Mouse (Mus musculus) liver, embryonic 15.5 days (tissue): ENCODE data around the gene Lrrc26. TPM values are rescaled to one million over a fixed set of nuclear protein-coding genes. Genes with fewer than 3 reads are reported as not detected.
"Not testable (repeated sequence)": the region's sequence is repeated elsewhere in the genome, so short reads cannot be mapped to it uniquely, and the experiment has no call there.

ENCODE experiments used
- ATAC-seq: fragments of 200-750 bp; cut with Nextera tagmentation; 2 replicates; pipeline ENCODE4 v1.8.0; 2017; ENCODE audit warnings: moderate number of reproducible peaks, mild to moderate bottlenecking, moderate library complexity; ENCODE audit not compliant: insufficient read depth
- H3K27ac ChIP-seq: fragments of 300-500 bp; sonication (generic); replicated peaks from 2 replicates; pipeline ENCODE4 v1.5.1; 2015; ENCODE audit warnings: mild to moderate bottlenecking, inconsistent platforms
- H3K27me3 ChIP-seq: fragments of 300-500 bp; sonication (generic); 2 replicates; pipeline ENCODE4 v1.6.1; 2015; ENCODE audit warnings: mild to moderate bottlenecking, inconsistent platforms
- H3K36me3 ChIP-seq: fragments of 300-500 bp; sonication (generic); replicated peaks from 2 replicates; pipeline ENCODE4 v1.6.1; 2015; ENCODE audit warnings: moderate library complexity, mild to moderate bottlenecking, inconsistent platforms
- H3K4me1 ChIP-seq: fragments of 300-500 bp; sonication (generic); replicated peaks from 2 replicates; pipeline ENCODE4 v1.6.1; 2015; ENCODE audit warnings: inconsistent platforms
- H3K4me2 ChIP-seq: fragments of 300-500 bp; sonication (generic); 2 replicates; pipeline ENCODE4 v1.6.1; 2015; ENCODE audit warnings: moderate library complexity, mild to moderate bottlenecking, inconsistent platforms
- H3K4me3 ChIP-seq: fragments of 300-500 bp; sonication (generic); replicated peaks from 2 replicates; pipeline ENCODE4 v1.5.1; 2015; ENCODE audit warnings: mild to moderate bottlenecking, inconsistent platforms
- H3K9ac ChIP-seq: fragments of 300-500 bp; sonication (generic); 2 replicates; pipeline ENCODE4 v1.6.1; 2015; ENCODE audit warnings: moderate library complexity, mild to moderate bottlenecking, inconsistent platforms
- H3K9me3 ChIP-seq: fragments of 300-500 bp; sonication (generic); replicated peaks from 2 replicates; pipeline ENCODE4 v1.6.1; 2016; ENCODE audit warnings: inconsistent platforms
- whole genome bisulfite sequencing: fragments of 180-500 bp; shearing (Covaris S2); methylation state at CpG from one replicate; pipeline ENCODE4 v1.1.7; 2015; ENCODE audit warnings: mixed read lengths; ENCODE audit not compliant: insufficient replicate concordance; 5-methylcytosine and 5-hydroxymethylcytosine counted together
- polyA plus RNA-seq: library from polyadenylated mRNA; unstranded; fragments of >200 nt; fragmentation: Nextera tagmentation; extraction: Ambion mirVana; gene quantifications from 2 replicates; pipeline ENCODE4 v1.2.1, GENCODE M21; 2015

Gene Lrrc26
- polyA plus RNA-seq, 1 experiment from 2014 or later: not detected

DNA sequence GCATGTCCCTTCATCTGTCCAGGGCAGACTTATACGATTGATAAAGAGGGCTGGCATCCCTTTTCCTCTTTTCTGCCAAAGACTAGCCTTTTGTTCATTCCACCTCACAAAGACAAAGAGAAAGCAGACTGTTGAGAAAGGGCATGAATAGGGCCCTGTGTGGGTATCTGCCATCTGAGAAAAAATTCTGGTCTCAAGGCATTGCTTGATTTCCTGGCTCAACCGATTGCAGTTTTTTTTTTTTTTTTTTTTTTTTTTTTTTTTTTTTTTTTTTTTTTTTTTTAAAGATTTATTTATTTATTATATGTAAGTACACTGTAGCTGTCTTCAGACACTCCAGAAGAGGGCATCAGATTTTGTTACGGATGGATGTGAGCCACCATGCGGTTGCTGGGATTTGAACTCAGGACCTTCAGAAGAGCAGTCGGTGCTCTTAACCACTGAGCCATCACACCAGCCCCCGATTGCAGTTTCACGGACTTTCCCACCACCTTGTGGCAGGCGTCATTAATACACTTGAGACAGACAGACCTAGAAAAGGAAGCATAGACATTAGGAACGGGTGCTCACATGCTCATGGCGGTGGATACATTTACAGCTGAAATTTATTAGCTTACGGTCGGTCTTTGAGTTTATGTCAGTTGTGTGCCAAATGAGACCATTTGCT lies 33.1 kb upstream of the Lrrc26 start:
- WGBS: 32% methylated on average over 12 of the region's 12 CpGs
- Histone ChIP-seq H3K4me3 (peak overlapping the region; percentile 90), H3K4me1 (peaks cover 29% of the 10 kb centered on the region), H3K27ac (peak overlapping the region; percentile 83; the same call in 1 of the 2 replicates), H3K36me3 (peaks cover 17% of the 10 kb centered on the region), H3K4me2 (peak overlapping the region; percentile 93), H3K9ac (peak overlapping the region; percentile 84)
- H3K9me3 ChIP-seq, ATAC-seq, H3K27me3 ChIP-seq: not testable (repeated sequence)

DNA sequence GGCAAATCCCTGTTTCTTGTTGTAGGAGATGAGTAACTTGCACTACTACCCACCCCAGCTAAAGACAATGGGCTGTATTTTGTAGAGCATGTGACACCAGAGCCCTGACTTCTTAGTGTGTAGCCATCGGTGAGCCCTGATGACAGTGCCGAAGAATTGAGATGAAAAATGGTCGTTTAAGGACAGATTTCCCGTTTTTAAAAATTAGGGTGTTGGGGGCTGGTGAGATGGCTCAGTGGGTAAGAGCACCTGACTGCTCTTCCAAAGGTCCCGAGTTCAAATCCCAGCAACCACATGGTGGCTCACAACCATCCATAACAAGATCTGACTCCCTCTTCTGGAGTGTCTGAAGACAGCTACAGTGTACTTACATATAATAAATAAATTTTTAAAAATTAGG lies 32.5 kb upstream of the Lrrc26 start:
- not testable (repeated sequence) for H3K27me3 ChIP-seq, H3K9ac ChIP-seq, H3K27ac ChIP-seq, ATAC-seq, H3K4me3 ChIP-seq, H3K4me2 ChIP-seq, H3K9me3 ChIP-seq
- Histone ChIP-seq H3K4me1 (peaks cover 35% of the 10 kb centered on the region), H3K36me3 (peaks cover 12% of the 10 kb centered on the region; the same call in 1 of the 2 replicates)
- 70% methylated on average over 5 of the region's 5 CpGs for WGBS

DNA sequence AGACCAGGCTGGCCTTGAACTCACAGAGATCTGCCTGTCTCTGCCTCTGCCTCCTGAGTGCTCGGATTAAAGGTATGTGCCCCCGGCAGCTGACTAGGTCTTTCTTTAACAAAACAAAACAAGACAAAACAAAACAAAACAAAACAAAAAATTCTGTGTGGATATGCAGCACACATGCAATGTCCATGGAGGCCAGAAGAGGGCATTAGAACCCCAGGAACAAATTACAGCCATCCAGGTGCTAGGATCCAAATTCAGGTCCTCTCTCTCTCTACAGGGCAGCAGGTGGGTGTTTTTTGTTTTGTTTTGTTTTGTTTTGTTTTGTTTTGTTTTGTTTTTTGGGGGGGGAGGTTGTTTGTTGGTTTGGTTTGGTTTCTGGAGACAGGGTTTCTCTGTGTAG lies 30.8 kb upstream of the Lrrc26 start:
- Histone ChIP-seq H3K4me2 (no peak overlapping the region), H3K9ac (no peak overlapping the region), H3K27me3 (0 out of 2 replicates have a peak, but pooled peaks cover 2% of the 10 kb centered on the region), H3K27ac (no peak overlapping the region), H3K4me3 (no peak overlapping the region), H3K9me3 (no peaks in the 10 kb centered on the region), H3K4me1 (peaks cover 49% of the 10 kb centered on the region), H3K36me3 (no peaks in the 10 kb centered on the region)
- WGBS: 33% methylated on average over 2 of the region's 2 CpGs
- no peak for ATAC-seq

DNA sequence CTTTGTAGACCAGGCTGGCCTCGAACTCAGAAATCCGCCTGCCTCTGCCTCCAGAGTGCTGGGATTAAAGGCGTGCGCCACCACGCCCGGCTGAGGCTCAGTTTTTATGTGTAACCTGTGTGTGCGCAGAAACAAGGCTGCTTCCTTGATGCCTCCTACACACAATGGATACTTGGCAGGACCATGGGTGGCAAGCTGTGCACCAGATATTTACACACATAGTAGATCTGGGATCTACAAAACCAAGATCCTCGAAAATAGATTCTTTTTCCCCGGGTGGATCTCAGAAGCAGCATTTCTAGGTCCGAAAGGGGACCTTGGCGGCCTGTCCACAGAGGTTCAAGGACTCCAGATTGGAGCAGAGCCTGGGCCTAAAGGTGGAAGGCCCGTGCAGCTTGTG lies 27.8 kb upstream of the Lrrc26 start:
- Histone ChIP-seq H3K9me3 (no peaks in the 10 kb centered on the region), H3K4me2 (peak overlapping the region; percentile 100), H3K27me3 (0 out of 2 replicates have a peak, but pooled peaks cover 3% of the 10 kb centered on the region), H3K4me3 (peak overlapping the region; percentile 87), H3K27ac (peak overlapping the region; percentile 21), H3K4me1 (peaks cover 57% of the 10 kb centered on the region), H3K36me3 (no peaks in the 10 kb centered on the region), H3K9ac (peak overlapping the region; percentile 28)
- ATAC-seq: peak; percentile 2
- 38% methylated on average over 12 of the region's 12 CpGs for WGBS

DNA sequence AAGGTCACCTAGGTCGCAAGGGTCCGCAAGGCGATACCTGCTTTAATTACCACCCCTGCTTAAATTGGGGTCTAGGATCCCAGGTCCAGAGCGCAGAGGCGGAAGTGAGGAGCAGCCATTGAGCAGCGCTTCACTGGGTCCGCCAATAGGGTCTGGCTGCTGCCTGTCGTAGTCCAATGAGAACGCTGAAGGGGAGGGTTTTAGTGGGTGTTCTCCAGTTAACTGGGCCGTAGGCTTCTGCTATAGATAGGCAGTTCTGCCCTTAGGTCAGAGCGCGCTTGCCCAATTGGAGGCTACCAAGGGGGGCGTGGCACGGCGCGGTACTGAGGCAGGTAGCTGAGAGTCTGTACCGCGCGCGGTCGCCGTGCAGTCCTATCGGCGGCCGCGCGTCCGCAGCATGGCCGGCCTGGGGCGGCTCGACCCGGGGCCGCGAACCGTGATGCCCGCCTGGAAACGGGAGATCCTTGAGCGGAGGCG lies 27.4 kb upstream of the Lrrc26 start, which contains the start of gene Tprn:
Gene Tprn, plus strand, starts transcription at position 328 of the 477 bp plus-strand sequence.
- Histone ChIP-seq H3K4me3 (peak within 1 kb of the TSS; percentile 87), H3K4me1 (peaks cover 58% of the 10 kb centered on the region), H3K27me3 (0 out of 2 replicates have a peak, but pooled peaks cover 3% of the 10 kb centered on the region), H3K27ac (peak within 1 kb of the TSS; percentile 78), H3K36me3 (no peaks in the 10 kb centered on the region), H3K9me3 (no peaks in the 10 kb centered on the region), H3K4me2 (peak within 1 kb of the TSS; percentile 100), H3K9ac (peak within 1 kb of the TSS; percentile 70)
- peak; percentile 98 for ATAC-seq
- under 1% methylated on average over 39 of the region's 39 CpGs for WGBS

DNA sequence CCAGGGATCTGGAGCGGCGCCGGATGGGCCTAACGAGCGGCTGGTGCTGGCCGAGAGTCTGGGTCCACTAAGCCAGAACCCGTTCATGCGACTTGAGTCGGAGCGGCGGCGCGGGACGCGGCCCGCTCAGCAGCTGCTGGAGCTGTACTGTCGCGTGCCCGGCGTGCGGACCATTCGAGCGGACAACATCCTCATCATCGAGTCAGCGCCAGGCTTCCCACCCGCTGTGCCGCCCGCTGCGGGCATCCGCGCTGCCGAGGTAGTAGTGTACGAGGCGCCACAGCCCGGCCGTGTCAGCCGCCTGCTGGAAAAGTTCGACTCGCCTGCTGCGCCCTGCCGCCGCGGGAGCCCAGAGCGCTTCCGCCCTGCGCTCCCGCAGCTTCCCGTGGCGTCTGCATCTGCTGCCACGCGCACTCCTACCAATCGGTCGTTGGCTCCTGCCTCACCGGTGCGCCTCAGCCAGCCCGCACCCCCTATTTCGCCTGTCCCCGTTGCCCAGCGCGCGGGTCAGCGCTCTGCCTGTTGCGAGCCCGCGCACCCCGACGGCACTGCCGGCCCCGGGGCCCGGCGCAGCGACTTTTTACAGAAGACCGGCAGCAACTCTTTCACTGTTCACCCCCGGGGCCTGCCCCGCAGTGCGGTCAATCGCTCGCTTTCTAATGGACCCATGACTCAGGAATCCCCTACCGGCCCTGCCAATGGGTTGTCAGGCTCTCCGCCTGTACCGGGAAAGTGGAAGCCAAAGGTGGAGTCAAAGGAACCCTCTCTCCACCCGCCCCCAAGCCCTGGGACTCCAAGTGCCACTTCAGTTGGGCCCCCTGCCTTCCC lies 26.7 kb upstream of the Lrrc26 start:
- no peaks in the 10 kb centered on the region for H3K9me3 ChIP-seq
- H3K27ac ChIP-seq: peak overlapping the region; percentile 78
- H3K9ac ChIP-seq: peak overlapping the region; percentile 70
- peak overlapping the region; percentile 100 for H3K4me2 ChIP-seq
- peak; percentile 29 for ATAC-seq
- H3K4me1 ChIP-seq: peaks cover 65% of the 10 kb centered on the region
- 0 out of 2 replicates have a peak, but pooled peaks cover 3% of the 10 kb centered on the region for H3K27me3 ChIP-seq
- 0 out of 2 replicates have a peak, but pooled peaks cover 5% of the 10 kb centered on the region for H3K36me3 ChIP-seq
- H3K4me3 ChIP-seq: peak overlapping the region; percentile 87
- WGBS: under 1% methylated on average over 82 of the region's 82 CpGs

DNA sequence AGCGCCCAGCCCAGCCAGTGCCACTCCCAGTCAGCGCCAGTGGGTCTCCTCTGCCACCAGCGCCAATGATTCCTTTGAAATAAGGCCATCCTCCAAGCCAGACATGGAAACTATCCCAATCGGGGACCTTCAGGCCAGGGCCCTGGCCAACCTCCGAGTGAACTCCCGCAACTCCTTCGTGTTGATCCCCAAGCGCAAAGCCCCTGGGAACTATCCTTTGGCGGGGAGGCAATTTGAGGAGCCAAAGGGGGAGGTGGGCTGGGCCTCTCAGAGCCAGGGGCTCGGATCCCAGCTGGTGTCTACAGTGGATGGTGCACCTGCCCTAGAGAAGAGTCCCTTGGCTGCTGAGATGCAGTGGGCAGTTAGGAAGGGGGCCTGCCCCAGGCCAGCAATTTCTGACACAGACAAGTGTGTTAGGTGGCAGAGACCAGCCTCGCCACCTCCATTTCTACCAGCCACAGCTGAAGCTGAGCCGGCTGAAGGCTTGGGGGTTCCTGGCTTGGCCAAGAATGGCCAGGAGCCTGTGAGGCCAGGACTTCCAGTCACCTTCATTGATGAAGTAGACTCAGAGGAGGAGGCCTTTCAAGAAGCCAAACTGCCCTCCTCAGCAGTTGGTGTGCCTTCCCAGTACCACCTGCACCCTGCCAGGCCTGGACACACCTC lies 26.0 kb upstream of the Lrrc26 start:
- ATAC-seq: no peak

DNA sequence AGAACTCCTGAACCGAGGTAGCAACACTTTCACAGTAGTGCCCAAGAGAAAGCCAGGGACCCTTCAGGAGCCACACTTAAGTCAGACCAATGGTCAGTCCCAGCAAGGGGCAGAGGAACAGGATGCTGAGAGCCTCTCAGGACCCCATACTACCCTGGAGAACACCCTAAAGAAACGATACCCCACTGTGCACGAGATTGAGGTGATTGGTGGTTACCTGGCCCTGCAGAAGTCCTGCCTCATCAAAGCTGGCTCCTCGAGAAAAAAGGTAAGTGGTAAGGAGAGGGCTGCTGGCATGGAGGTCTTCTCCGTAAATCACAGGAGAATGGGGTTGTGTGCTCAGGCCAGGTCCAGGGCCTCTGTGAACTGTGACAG lies 25.4 kb upstream of the Lrrc26 start:
- H3K9ac ChIP-seq: no peak overlapping the region

More for the DNA sequence above, 26.0 kb upstream of the Lrrc26 start:
- Histone ChIP-seq H3K4me3 (peak overlapping the region; percentile 87), H3K4me1 (peaks cover 70% of the 10 kb centered on the region), H3K9me3 (no peaks in the 10 kb centered on the region), H3K36me3 (peaks cover 12% of the 10 kb centered on the region), H3K9ac (peak overlapping the region; percentile 70), H3K4me2 (peak overlapping the region; percentile 100), H3K27me3 (0 out of 2 replicates have a peak, but pooled peaks cover 3% of the 10 kb centered on the region), H3K27ac (no peak overlapping the region)
- 29% methylated on average over 12 of the region's 12 CpGs for WGBS

DNA sequence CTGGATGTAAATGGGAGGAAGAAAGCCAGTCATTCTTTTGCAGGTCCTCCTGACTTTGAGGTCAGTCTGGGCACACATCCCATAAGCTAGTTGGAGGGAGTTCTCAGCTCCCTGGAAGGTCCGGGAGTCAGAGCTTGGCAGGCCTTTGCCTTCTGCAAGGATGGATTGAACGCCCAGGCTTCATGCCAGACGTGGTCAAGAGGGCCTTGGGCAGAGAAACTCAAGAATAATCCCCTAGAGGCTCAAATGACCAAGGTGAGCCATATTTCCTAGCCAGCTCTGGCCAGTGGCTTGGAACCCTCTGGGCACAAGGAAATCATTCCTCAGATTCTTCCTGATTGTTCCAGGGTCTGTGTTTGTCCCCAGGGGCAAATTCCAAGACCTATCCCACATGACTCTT lies 24.9 kb upstream of the Lrrc26 start:
- Histone ChIP-seq H3K4me1 (peaks cover 71% of the 10 kb centered on the region), H3K9ac (no peak overlapping the region), H3K4me2 (peak overlapping the region; percentile 100), H3K4me3 (no peak overlapping the region), H3K27ac (no peak overlapping the region), H3K9me3 (no peaks in the 10 kb centered on the region), H3K36me3 (peaks cover 23% of the 10 kb centered on the region), H3K27me3 (0 out of 2 replicates have a peak, but pooled peaks cover 3% of the 10 kb centered on the region)
- ATAC-seq: no peak
- 64% methylated on average over 3 of the region's 3 CpGs for WGBS

More for the DNA sequence above, 25.4 kb upstream of the Lrrc26 start:
- H3K9me3 ChIP-seq: no peaks in the 10 kb centered on the region
- H3K4me1 ChIP-seq: peaks cover 70% of the 10 kb centered on the region
- ATAC-seq: no peak
- peak overlapping the region; percentile 100 for H3K4me2 ChIP-seq
- H3K27ac ChIP-seq: no peak overlapping the region
- WGBS: 62% methylated on average over 5 of the region's 5 CpGs
- H3K27me3 ChIP-seq: 0 out of 2 replicates have a peak, but pooled peaks cover 3% of the 10 kb centered on the region
- H3K36me3 ChIP-seq: peaks cover 18% of the 10 kb centered on the region
- H3K4me3 ChIP-seq: peak overlapping the region; percentile 87

DNA sequence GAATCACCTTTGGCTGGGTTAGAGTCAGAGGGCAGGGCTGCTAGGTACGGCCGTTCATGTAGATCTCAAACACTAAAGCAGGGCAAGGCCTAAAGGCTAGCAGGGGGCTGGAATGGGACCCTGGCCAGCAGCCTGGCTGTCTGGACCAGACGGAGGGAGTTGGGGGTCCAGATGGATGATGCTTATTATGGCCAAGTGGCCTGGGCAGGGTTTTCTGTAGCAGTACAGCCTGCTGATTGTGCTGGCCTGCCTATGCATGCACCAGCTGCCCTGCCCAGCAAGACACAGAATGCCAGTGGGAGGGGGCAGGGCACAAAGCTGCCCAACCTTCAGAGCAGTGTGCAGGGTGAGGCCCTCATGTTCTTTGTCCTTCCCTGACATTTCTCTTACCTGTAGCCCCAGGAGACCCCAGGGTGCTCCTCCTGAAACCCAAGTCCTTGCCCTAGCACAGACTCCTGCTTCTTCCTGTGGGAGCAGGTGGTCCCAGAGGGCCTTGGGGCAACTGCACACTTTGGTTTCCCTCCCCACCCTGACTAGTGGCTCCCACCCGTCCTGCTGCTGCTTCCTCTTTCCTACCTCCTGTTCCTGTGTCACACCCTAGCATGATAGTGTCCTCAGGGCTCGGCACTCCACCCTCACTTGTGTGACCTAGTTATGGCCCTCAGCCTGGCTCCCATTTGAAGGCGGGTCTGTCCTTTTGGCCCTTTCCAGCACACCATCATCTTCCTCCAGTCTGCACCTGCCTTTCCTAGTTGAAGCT lies 23.6 kb upstream of the Lrrc26 start:
- Histone ChIP-seq H3K9ac (peak overlapping the region; percentile 41), H3K4me1 (peaks cover 84% of the 10 kb centered on the region), H3K36me3 (peaks cover 36% of the 10 kb centered on the region), H3K27ac (peak overlapping the region; percentile 66), H3K9me3 (no peaks in the 10 kb centered on the region), H3K4me2 (peak overlapping the region; percentile 100), H3K27me3 (0 out of 2 replicates have a peak, but pooled peaks cover 3% of the 10 kb centered on the region), H3K4me3 (peak overlapping the region; percentile 9; the same call in 1 of the 2 replicates)
- 46% methylated on average over 6 of the region's 6 CpGs for WGBS
- no peak for ATAC-seq
